Mouse (Mus musculus): ENCODE measurements around the gene Gm12248. TPM values are rescaled to one million over a fixed set of nuclear protein-coding genes. Genes with fewer than 3 reads are reported as not detected.
"Not testable (repeated sequence)": the region's sequence is repeated elsewhere in the genome, so short reads cannot be mapped to it uniquely, and the experiment has no call there.

Gene Gm12248
- polyA plus RNA-seq, 1 experiment = 1.5 TPM

- TF ChIP-seq CTCF (IDR thresholded peaks at IDR 0.05; ENCODE audit: control insufficient read depth, insufficient read depth, insufficient replicate concordance, low read depth, low read length) = no peak
- no peak for TF ChIP-seq POLR2A (IDR thresholded peaks at IDR 0.05; ENCODE audit: control insufficient read depth, low read depth, low read length)
- H3K36me3 ChIP-seq (ENCODE audit: control insufficient read depth, insufficient read depth, low read length) = no peaks in the 10 kb centered on the region
- no peak overlapping the region for H3K27ac ChIP-seq (ENCODE audit: control insufficient read depth, insufficient read depth, low read depth, low read length)
- H3K27me3 ChIP-seq (ENCODE audit: control insufficient read depth, insufficient read depth, low read length) = no peaks in the 10 kb centered on the region
- H3K4me1 ChIP-seq (ENCODE audit: control insufficient read depth, insufficient read depth, low read length) = no peaks in the 10 kb centered on the region
- no peak overlapping the region for H3K4me3 ChIP-seq (ENCODE audit: control insufficient read depth, low read depth, low read length)
These were observed 30.3 kb downstream of the Gm12248 start for GRCm38 (mm10) chr11:58062586-58062985.

- H3K4me3 ChIP-seq (ENCODE audit: control insufficient read depth, low read depth, low read length); H3K4me1 ChIP-seq (ENCODE audit: control insufficient read depth, insufficient read depth, low read length); H3K27ac ChIP-seq (ENCODE audit: control insufficient read depth, insufficient read depth, low read depth, low read length); H3K27me3 ChIP-seq (ENCODE audit: control insufficient read depth, insufficient read depth, low read length); H3K36me3 ChIP-seq (ENCODE audit: control insufficient read depth, insufficient read depth, low read length): not testable (repeated sequence)
These were observed 31.7 kb downstream of the Gm12248 start for GRCm38 (mm10) chr11:58061218-58061617.

DNA sequence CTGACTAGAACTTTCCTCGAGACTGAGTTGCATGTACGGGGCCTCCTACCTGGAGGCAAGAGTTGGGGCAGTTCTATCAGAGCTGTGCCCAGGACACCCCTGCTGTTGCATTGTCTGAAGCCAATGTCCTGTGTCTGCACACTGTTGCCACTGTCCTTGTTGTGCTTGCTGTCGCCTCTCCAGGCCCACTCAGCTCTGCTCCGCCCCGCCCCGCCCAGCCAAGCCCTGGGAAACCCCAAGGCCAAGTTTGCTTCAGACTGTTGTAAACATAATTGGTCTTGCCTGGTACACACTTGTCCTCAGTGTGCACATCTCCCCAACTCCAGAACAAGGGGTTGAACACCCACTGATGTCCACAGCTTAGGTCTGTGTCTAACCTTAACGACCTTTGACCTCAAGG is 33.2 kb downstream of the Gm12248 start:
- not testable (repeated sequence) for H3K4me1 ChIP-seq (ENCODE audit: control insufficient read depth, insufficient read depth, low read length); H3K4me3 ChIP-seq (ENCODE audit: control insufficient read depth, low read depth, low read length); H3K36me3 ChIP-seq (ENCODE audit: control insufficient read depth, insufficient read depth, low read length); H3K27ac ChIP-seq (ENCODE audit: control insufficient read depth, insufficient read depth, low read depth, low read length); H3K27me3 ChIP-seq (ENCODE audit: control insufficient read depth, insufficient read depth, low read length)

DNA sequence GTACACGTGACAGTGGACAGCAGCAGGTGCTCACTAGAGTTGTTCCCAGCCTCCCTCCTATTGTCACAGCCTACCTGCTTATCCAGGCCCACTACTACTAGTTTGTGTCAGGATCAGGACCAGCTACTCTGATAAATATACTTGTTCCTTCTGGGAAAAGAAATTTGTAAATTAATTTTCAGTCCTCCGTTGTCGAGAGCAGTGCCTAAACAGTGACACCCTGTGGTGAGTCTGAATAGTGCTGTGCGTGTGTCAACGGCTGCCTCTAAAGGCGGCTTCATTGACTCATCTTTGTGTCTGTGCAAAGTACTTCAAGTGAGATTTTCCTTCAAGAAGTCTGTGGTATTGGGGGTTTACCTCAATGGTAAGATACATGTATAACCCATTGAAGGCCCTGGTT is 35.5 kb downstream of the Gm12248 start:
- Histone ChIP-seq H3K36me3 (ENCODE audit: control insufficient read depth, insufficient read depth, low read length) (no peaks in the 10 kb centered on the region), H3K4me1 (ENCODE audit: control insufficient read depth, insufficient read depth, low read length) (no peaks in the 10 kb centered on the region), H3K27ac (ENCODE audit: control insufficient read depth, insufficient read depth, low read depth, low read length) (no peak overlapping the region), H3K4me3 (ENCODE audit: control insufficient read depth, low read depth, low read length) (no peak overlapping the region), H3K27me3 (ENCODE audit: control insufficient read depth, insufficient read depth, low read length) (no peaks in the 10 kb centered on the region)
- TF ChIP-seq CTCF (IDR thresholded peaks at IDR 0.05; ENCODE audit: control insufficient read depth, insufficient read depth, insufficient replicate concordance, low read depth, low read length) (peak; percentile 40; the same call in 1 of the 2 replicates), POLR2A (IDR thresholded peaks at IDR 0.05; ENCODE audit: control insufficient read depth, low read depth, low read length) (no peak)

- peaks cover 8% of the 10 kb centered on the region for H3K36me3 ChIP-seq (ENCODE audit: control insufficient read depth, insufficient read depth, low read length)
- no peak overlapping the region for H3K27ac ChIP-seq (ENCODE audit: control insufficient read depth, insufficient read depth, low read depth, low read length)
- TF ChIP-seq CTCF (IDR thresholded peaks at IDR 0.05; ENCODE audit: control insufficient read depth, insufficient read depth, insufficient replicate concordance, low read depth, low read length) (no peak), POLR2A (IDR thresholded peaks at IDR 0.05; ENCODE audit: control insufficient read depth, low read depth, low read length) (no peak)
- no peaks in the 10 kb centered on the region for H3K4me1 ChIP-seq (ENCODE audit: control insufficient read depth, insufficient read depth, low read length)
- H3K27me3 ChIP-seq (ENCODE audit: control insufficient read depth, insufficient read depth, low read length) = no peaks in the 10 kb centered on the region
- H3K4me3 ChIP-seq (ENCODE audit: control insufficient read depth, low read depth, low read length) = no peak overlapping the region
These were observed 46.5 kb downstream of the Gm12248 start for GRCm38 (mm10) chr11:58046438-58046837.

GRCm38 (mm10) chr11:58042861-58043431 is 50.0 kb downstream of the Gm12248 start:
- Histone ChIP-seq H3K4me3 (ENCODE audit: control insufficient read depth, low read depth, low read length) (no peak overlapping the region), H3K36me3 (ENCODE audit: control insufficient read depth, insufficient read depth, low read length) (peaks cover 5% of the 10 kb centered on the region), H3K4me1 (ENCODE audit: control insufficient read depth, insufficient read depth, low read length) (peaks cover 3% of the 10 kb centered on the region; the same call in 1 of the 2 replicates), H3K27ac (ENCODE audit: control insufficient read depth, insufficient read depth, low read depth, low read length) (no peak overlapping the region), H3K27me3 (ENCODE audit: control insufficient read depth, insufficient read depth, low read length) (no peaks in the 10 kb centered on the region)
- TF ChIP-seq CTCF (IDR thresholded peaks at IDR 0.05; ENCODE audit: control insufficient read depth, insufficient read depth, insufficient replicate concordance, low read depth, low read length) (no peak), POLR2A (IDR thresholded peaks at IDR 0.05; ENCODE audit: control insufficient read depth, low read depth, low read length) (no peak)

DNA sequence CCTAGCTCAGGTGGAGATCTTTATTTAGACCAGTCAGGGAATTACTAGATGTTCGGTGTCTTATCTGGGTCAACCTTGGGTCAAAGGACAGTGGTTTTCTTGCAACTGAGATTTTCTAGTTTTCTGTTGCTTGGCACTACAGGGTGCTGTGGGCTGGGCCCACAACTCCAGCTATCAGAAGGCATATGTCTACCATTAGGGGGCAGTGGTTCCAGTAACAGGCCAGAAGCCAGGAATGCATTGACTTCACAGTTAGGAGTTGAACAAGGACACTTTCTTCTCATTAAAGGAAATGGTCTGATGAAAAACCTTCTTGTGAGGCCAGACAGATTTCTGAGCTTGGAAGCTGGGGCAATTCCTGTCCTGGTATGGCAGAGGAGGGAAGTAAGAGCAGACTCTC is 53.9 kb downstream of the Gm12248 start:
- no peaks in the 10 kb centered on the region; the same call in none of the 2 replicates for H3K36me3 ChIP-seq (ENCODE audit: control insufficient read depth, insufficient read depth, low read length)

DNA sequence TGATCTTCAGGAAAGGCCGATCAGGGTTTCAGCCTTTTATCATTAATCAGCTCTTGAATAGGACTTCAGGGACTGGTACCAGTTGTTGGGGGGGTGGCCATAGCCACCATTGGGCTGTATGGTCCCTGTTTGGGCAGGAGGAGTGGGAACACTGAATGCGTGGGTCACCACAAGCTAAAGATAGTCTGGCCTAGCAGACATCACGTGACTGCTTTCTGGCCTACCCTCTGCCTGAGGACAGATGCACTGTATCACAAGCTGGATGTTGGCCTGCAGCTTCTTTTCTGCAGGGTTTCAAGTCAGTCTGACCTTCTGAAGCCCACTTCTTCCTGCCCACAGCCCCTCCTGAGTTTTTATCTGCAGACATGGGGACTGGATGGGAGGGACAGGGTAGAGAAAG is 59.3 kb downstream of the Gm12248 start:
- Histone ChIP-seq H3K4me3 (ENCODE audit: control insufficient read depth, low read depth, low read length) (peak overlapping the region; percentile 36; the same call in 1 of the 2 replicates), H3K27me3 (ENCODE audit: control insufficient read depth, insufficient read depth, low read length) (no peaks in the 10 kb centered on the region), H3K27ac (ENCODE audit: control insufficient read depth, insufficient read depth, low read depth, low read length) (no peak overlapping the region), H3K4me1 (ENCODE audit: control insufficient read depth, insufficient read depth, low read length) (peaks cover 5% of the 10 kb centered on the region; the same call in 1 of the 2 replicates), H3K36me3 (ENCODE audit: control insufficient read depth, insufficient read depth, low read length) (no peaks in the 10 kb centered on the region)
- TF ChIP-seq POLR2A (IDR thresholded peaks at IDR 0.05; ENCODE audit: control insufficient read depth, low read depth, low read length) (no peak), CTCF (IDR thresholded peaks at IDR 0.05; ENCODE audit: control insufficient read depth, insufficient read depth, insufficient replicate concordance, low read depth, low read length) (no peak)

More for the DNA sequence above, 53.9 kb downstream of the Gm12248 start:
- Histone ChIP-seq H3K4me1 (ENCODE audit: control insufficient read depth, insufficient read depth, low read length) (peaks cover 3% of the 10 kb centered on the region; the same call in 1 of the 2 replicates), H3K4me3 (ENCODE audit: control insufficient read depth, low read depth, low read length) (no peak overlapping the region), H3K27ac (ENCODE audit: control insufficient read depth, insufficient read depth, low read depth, low read length) (no peak overlapping the region), H3K27me3 (ENCODE audit: control insufficient read depth, insufficient read depth, low read length) (no peaks in the 10 kb centered on the region)
- TF ChIP-seq POLR2A (IDR thresholded peaks at IDR 0.05; ENCODE audit: control insufficient read depth, low read depth, low read length) (no peak), CTCF (IDR thresholded peaks at IDR 0.05; ENCODE audit: control insufficient read depth, insufficient read depth, insufficient replicate concordance, low read depth, low read length) (no peak)

Measured in testis, adult 2 months (tissue).